Mouse (Mus musculus) MEL (cell line): ENCODE results near the gene Saa3. TPM values are rescaled to one million over a fixed set of nuclear protein-coding genes. Genes with fewer than 3 reads are reported as not detected.

Experiments
- DNase-seq: peaks from one replicate; pipeline ENCODE4 v3.0.0; 2011; ENCODE audit warnings: low read depth, low spot score
- H3K27ac ChIP-seq: 2 replicates; pipeline ENCODE4 v1.5.1; 2012; ENCODE audit warnings: low read depth, mild to moderate bottlenecking, control low read depth, low read length, moderate library complexity; ENCODE audit not compliant: control insufficient read depth
- H3K27me3 ChIP-seq, 2 experiments: fragments of 150-350 bp in 1 of 2; sonication (generic) in 1 of 2; 2 replicates each; pipeline ENCODE4 v1.6.1; 2012; ENCODE audit warnings: low read length in 2 of 2, mild to moderate bottlenecking in 2 of 2, improper control_type of control experiment in 1 of 2, moderate library complexity in 1 of 2; ENCODE audit not compliant: insufficient read depth in 2 of 2, control insufficient read depth in 1 of 2
- H3K36me3 ChIP-seq, 2 experiments: 2 replicates each; pipeline ENCODE4 v1.6.1; 2012 to 2014; ENCODE audit warnings: low read length in 2 of 2, improper control_type of control experiment in 1 of 2, inconsistent platforms in 1 of 2, mild to moderate bottlenecking in 1 of 2; ENCODE audit not compliant: insufficient read depth in 2 of 2, control insufficient read depth in 1 of 2
- H3K4me1 ChIP-seq, 2 experiments: fragments of 150-350 bp in 1 of 2; sonication (generic) in 1 of 2; 2 replicates each; pipeline ENCODE4 v1.6.1; 2012; ENCODE audit warnings: low read length in 2 of 2, improper control_type of control experiment in 1 of 2, mild to moderate bottlenecking in 1 of 2; ENCODE audit not compliant: insufficient read depth in 2 of 2, control insufficient read depth in 1 of 2
- H3K4me3 ChIP-seq, 2 experiments: fragments of 150-350 bp in 1 of 2; sonication (generic) in 1 of 2; 2 replicates each; pipeline ENCODE4 v1.5.1; 2012; ENCODE audit warnings: low read depth in 2 of 2, low read length in 2 of 2, mild to moderate bottlenecking in 2 of 2, moderate library complexity in 2 of 2, control low read depth in 1 of 2, improper control_type of control experiment in 1 of 2; ENCODE audit not compliant: control insufficient read depth in 1 of 2, insufficient read depth in 1 of 2
- H3K79me2 ChIP-seq: 2 replicates; pipeline ENCODE4 v1.6.1; 2012; ENCODE audit warnings: mild to moderate bottlenecking, low read length, moderate library complexity; ENCODE audit not compliant: control insufficient read depth, poor library complexity, insufficient read depth
- H3K9ac ChIP-seq: 2 replicates; pipeline ENCODE4 v1.6.1; 2012; ENCODE audit warnings: low read depth, mild to moderate bottlenecking, control low read depth, low read length, moderate library complexity; ENCODE audit not compliant: control insufficient read depth, poor library complexity, severe bottlenecking
- H3K9me3 ChIP-seq: fragments of 150-350 bp; sonication (generic); replicated peaks from 2 replicates; pipeline ENCODE4 v1.6.1; 2012; ENCODE audit warnings: mild to moderate bottlenecking, low read length, improper control_type of control experiment, moderate library complexity; ENCODE audit not compliant: insufficient read depth
- BHLHE40 ChIP-seq: IDR thresholded peaks from 2 replicates; pipeline ENCODE4 v1.6.1; 2012; ENCODE audit warnings: low read depth, mild to moderate bottlenecking, inconsistent platforms, low read length, improper control_type of control experiment, borderline replicate concordance
- CHD1 ChIP-seq: IDR thresholded peaks from 2 replicates; pipeline ENCODE4 v1.6.1; 2012; ENCODE audit warnings: low read depth, mild to moderate bottlenecking, inconsistent platforms, low read length, improper control_type of control experiment
- CTCF ChIP-seq, 3 experiments: IDR thresholded peaks in 2 of 3; conservative IDR thresholded peaks in 1 of 3; 2 replicates each; pipeline ENCODE4 v1.5.1; 2011 to 2012; ENCODE audit warnings: low read length in 3 of 3, low read depth in 2 of 3, mild to moderate bottlenecking in 2 of 3, improper control_type of control experiment in 1 of 3, inconsistent platforms in 1 of 3, mixed read lengths in 1 of 3, moderate library complexity in 1 of 3; ENCODE audit not compliant: control insufficient read depth in 1 of 3, insufficient read depth in 1 of 3, poor library complexity in 1 of 3, severe bottlenecking in 1 of 3
- E2F4 ChIP-seq: IDR thresholded peaks from 2 replicates; pipeline ENCODE4 v1.6.1; 2011; ENCODE audit warnings: low read depth, low read length, improper control_type of control experiment, borderline replicate concordance
- ELF1 ChIP-seq: IDR thresholded peaks from 2 replicates; pipeline ENCODE4 v1.6.1; 2014; ENCODE audit warnings: low read depth, mild to moderate bottlenecking, inconsistent platforms, low read length, improper control_type of control experiment, moderate library complexity
- EP300 ChIP-seq, 2 experiments: IDR thresholded peaks; 2 replicates each; pipeline ENCODE4 v1.6.1; 2011; ENCODE audit warnings: improper control_type of control experiment in 2 of 2, low read length in 2 of 2, low read depth in 1 of 2, mild to moderate bottlenecking in 1 of 2
- ETS1 ChIP-seq: IDR thresholded peaks from 2 replicates; pipeline ENCODE4 v1.6.1; 2012; ENCODE audit warnings: low read depth, mild to moderate bottlenecking, inconsistent platforms, low read length, improper control_type of control experiment, moderate library complexity
- GABPA ChIP-seq: IDR thresholded peaks from 2 replicates; pipeline ENCODE4 v1.6.1; 2012; ENCODE audit warnings: low read depth, mild to moderate bottlenecking, inconsistent platforms, low read length, improper control_type of control experiment, moderate library complexity
- GATA1 ChIP-seq: IDR thresholded peaks from 2 replicates; pipeline ENCODE4 v1.6.1; 2011; ENCODE audit warnings: low read depth, low read length, improper control_type of control experiment
- HCFC1 ChIP-seq: IDR thresholded peaks from 2 replicates; pipeline ENCODE4 v1.6.1; 2012; ENCODE audit warnings: low read depth, mild to moderate bottlenecking, inconsistent platforms, low read length, improper control_type of control experiment, moderate library complexity
- JUND ChIP-seq: IDR thresholded peaks from 2 replicates; pipeline ENCODE4 v1.6.1; 2011; ENCODE audit warnings: low read depth, mild to moderate bottlenecking, improper control_type of control experiment, low read length
- KAT2A ChIP-seq: conservative IDR thresholded peaks from 2 replicates; pipeline ENCODE4 v1.6.1; 2012; ENCODE audit warnings: low read depth, low read length, improper control_type of control experiment, inconsistent platforms
- MAFK ChIP-seq: IDR thresholded peaks from 2 replicates; pipeline ENCODE4 v1.6.1; 2011; ENCODE audit warnings: low read depth, mild to moderate bottlenecking, low read length, improper control_type of control experiment, borderline replicate concordance
- MAX ChIP-seq: IDR thresholded peaks from 2 replicates; pipeline ENCODE4 v1.6.1; 2011; ENCODE audit warnings: low read length, improper control_type of control experiment
- MAZ ChIP-seq: IDR thresholded peaks from 2 replicates; pipeline ENCODE4 v1.6.1; 2012; ENCODE audit warnings: low read depth, mild to moderate bottlenecking, inconsistent platforms, low read length, improper control_type of control experiment
- MEF2A ChIP-seq: IDR thresholded peaks from 2 replicates; pipeline ENCODE4 v1.6.1; 2014; ENCODE audit warnings: low read depth, mild to moderate bottlenecking, inconsistent platforms, low read length, improper control_type of control experiment; ENCODE audit not compliant: poor library complexity, insufficient replicate concordance, severe bottlenecking; ENCODE audit errors: extremely low read depth
- MXI1 ChIP-seq: IDR thresholded peaks from 2 replicates; pipeline ENCODE4 v1.6.1; 2011; ENCODE audit warnings: mild to moderate bottlenecking, low read depth, low read length, improper control_type of control experiment
- MYB ChIP-seq: IDR thresholded peaks from 2 replicates; pipeline ENCODE4 v1.6.1; 2011; ENCODE audit warnings: mild to moderate bottlenecking, low read depth, low read length, improper control_type of control experiment
- MYC ChIP-seq: IDR thresholded peaks from 2 replicates; pipeline ENCODE4 v1.6.1; 2011; ENCODE audit warnings: low read depth, mild to moderate bottlenecking, low read length, improper control_type of control experiment, moderate library complexity
- NRF1 ChIP-seq: IDR thresholded peaks from 2 replicates; pipeline ENCODE4 v1.6.1; 2014; ENCODE audit warnings: low read depth, mild to moderate bottlenecking, inconsistent platforms, low read length, improper control_type of control experiment, moderate library complexity; ENCODE audit not compliant: poor library complexity, insufficient read depth, severe bottlenecking
- POLR2A ChIP-seq, 2 experiments: IDR thresholded peaks; 2 replicates each; pipeline ENCODE4 v1.6.1; 2011 to 2012; ENCODE audit warnings: low read length in 2 of 2, mild to moderate bottlenecking in 2 of 2, control low read depth in 1 of 2, improper control_type of control experiment in 1 of 2, low read depth in 1 of 2, moderate library complexity in 1 of 2; ENCODE audit not compliant: control insufficient read depth in 1 of 2, insufficient read depth in 1 of 2, poor library complexity in 1 of 2
- POLR2AphosphoS2 ChIP-seq: IDR thresholded peaks from 2 replicates; pipeline ENCODE4 v1.6.1; 2011; ENCODE audit warnings: low read length, improper control_type of control experiment
- POLR2AphosphoS5 ChIP-seq: IDR thresholded peaks from 2 replicates; pipeline ENCODE4 v1.6.1; 2012; ENCODE audit warnings: low read depth, borderline replicate concordance, mild to moderate bottlenecking, inconsistent platforms, low read length, moderate library complexity, mixed read lengths
- RAD21 ChIP-seq: IDR thresholded peaks from 2 replicates; pipeline ENCODE4 v1.6.1; 2011; ENCODE audit warnings: mild to moderate bottlenecking, low read depth, low read length, improper control_type of control experiment
- RCOR1 ChIP-seq: IDR thresholded peaks from 2 replicates; pipeline ENCODE4 v1.6.1; 2012; ENCODE audit warnings: low read depth, mild to moderate bottlenecking, inconsistent platforms, low read length, improper control_type of control experiment
- SIN3A ChIP-seq: IDR thresholded peaks from 2 replicates; pipeline ENCODE4 v1.6.1; 2012; ENCODE audit warnings: low read length, improper control_type of control experiment, inconsistent platforms
- SMC3 ChIP-seq: IDR thresholded peaks from 2 replicates; pipeline ENCODE4 v1.6.1; 2011; ENCODE audit warnings: low read depth, low read length, improper control_type of control experiment
- TAL1 ChIP-seq: IDR thresholded peaks from 2 replicates; pipeline ENCODE4 v1.6.1; 2012; ENCODE audit warnings: mild to moderate bottlenecking, inconsistent platforms, low read length, moderate library complexity, mixed read lengths
- TBP ChIP-seq: IDR thresholded peaks from 2 replicates; pipeline ENCODE4 v1.8.0; 2011; ENCODE audit warnings: low read depth, low read length, improper control_type of control experiment
- TCF12 ChIP-seq: IDR thresholded peaks from 2 replicates; pipeline ENCODE4 v1.6.1; 2014; ENCODE audit warnings: low read depth, mild to moderate bottlenecking, inconsistent platforms, low read length, improper control_type of control experiment, moderate library complexity
- UBTF ChIP-seq: IDR thresholded peaks from 2 replicates; pipeline ENCODE4 v1.6.1; 2012; ENCODE audit warnings: low read depth, mild to moderate bottlenecking, inconsistent platforms, low read length, improper control_type of control experiment, moderate library complexity, borderline replicate concordance; ENCODE audit not compliant: insufficient read depth
- USF1 ChIP-seq: IDR thresholded peaks from 2 replicates; pipeline ENCODE4 v1.6.1; 2014; ENCODE audit warnings: low read depth, mild to moderate bottlenecking, inconsistent platforms, low read length, improper control_type of control experiment, moderate library complexity
- USF2 ChIP-seq, 2 experiments: IDR thresholded peaks; 2 replicates each; pipeline ENCODE4 v1.6.1; 2011 to 2012; ENCODE audit warnings: improper control_type of control experiment in 2 of 2, low read length in 2 of 2, borderline replicate concordance in 1 of 2, inconsistent platforms in 1 of 2, low read depth in 1 of 2, mild to moderate bottlenecking in 1 of 2; ENCODE audit not compliant: insufficient read depth in 1 of 2
- ZC3H11A ChIP-seq: IDR thresholded peaks from 2 replicates; pipeline ENCODE4 v1.6.1; 2012; ENCODE audit warnings: low read depth, mild to moderate bottlenecking, inconsistent platforms, low read length, improper control_type of control experiment
- ZKSCAN1 ChIP-seq: IDR thresholded peaks from 2 replicates; pipeline ENCODE4 v1.6.1; 2012; ENCODE audit warnings: low read depth, mild to moderate bottlenecking, inconsistent platforms, low read length, improper control_type of control experiment, moderate library complexity
- ZMIZ1 ChIP-seq: IDR thresholded peaks from 2 replicates; pipeline ENCODE4 v1.6.1; 2012; ENCODE audit warnings: low read depth, mild to moderate bottlenecking, inconsistent platforms, low read length, improper control_type of control experiment, moderate library complexity
- ZNF384 ChIP-seq: IDR thresholded peaks from 2 replicates; pipeline ENCODE4 v1.6.1; 2012; ENCODE audit warnings: low read depth, mild to moderate bottlenecking, inconsistent platforms, low read length, improper control_type of control experiment
- polyA plus RNA-seq, 2 experiments: library from polyadenylated mRNA; stranded (reverse) in 1 of 2; unstranded in 1 of 2; fragments of >175 nt in 1 of 2; fragments of >200 nt in 1 of 2; gene quantifications; 2 replicates each; pipeline versions ENCODE4 v1.2.1 to v1.2.4; 2012; ENCODE audit warnings: low replicate concordance in 2 of 2, low read depth in 1 of 2; ENCODE audit not compliant: insufficient read length in 2 of 2, insufficient read depth in 1 of 2, missing spikeins in 1 of 2
- total RNA-seq: library from RNA; depleted of rRNA; stranded (reverse); fragments of 300-350 nt; gene quantifications from 2 replicates; pipeline ENCODE4 v1.2.3, GENCODE M21; 2012

Saa3 gene
- total and polyA plus RNA-seq, 3 experiments, result 1.3 to 1.7 TPM; not detected in 1

GRCm38 (mm10) chr7:46665236-46665635 lies 50.3 kb downstream of the Saa3 start:
- H3K79me2 ChIP-seq, result no peaks in the 10 kb centered on the region
- no peak overlapping the region for H3K4me3 ChIP-seq
- no peaks in the 10 kb centered on the region for H3K27me3 ChIP-seq
- H3K9me3 ChIP-seq, result no peaks in the 10 kb centered on the region
- TF ChIP-seq TCF12 (no peak), CTCF (IDR thresholded peaks at IDR 0.05 in 2 of 3, conservative IDR thresholded peaks at IDR 0.05 in 1 of 3; ENCODE audit: control insufficient read depth in 1 of 3, insufficient read depth in 1 of 3, low read depth in 2 of 3, low read length in 3 of 3, poor library complexity in 1 of 3, severe bottlenecking in 1 of 3) (peak; percentile 82 to 93 (median 87)), TAL1 (no peak), POLR2AphosphoS2 (no peak), ZC3H11A (0 out of 2 replicates have a peak, but pooled peaks have one; percentile 28), JUND (no peak), ZMIZ1 (no peak), POLR2AphosphoS5 (no peak), GABPA (no peak), ZKSCAN1 (no peak), MAFK (no peak), UBTF (no peak), MYB (no peak), CHD1 (no peak), NRF1 (no peak), USF2 (IDR thresholded peaks at IDR 0.05; ENCODE audit: borderline replicate concordance in 1 of 2, insufficient read depth in 1 of 2, low read depth in 1 of 2, low read length in 2 of 2) (no peak), RCOR1 (no peak), HCFC1 (no peak), USF1 (no peak), ZNF384 (no peak), SIN3A (no peak), KAT2A (no peak), MXI1 (peak; percentile 71), POLR2A (IDR thresholded peaks at IDR 0.05; ENCODE audit: control insufficient read depth in 1 of 2, insufficient read depth in 1 of 2, low read depth in 1 of 2, low read length in 2 of 2, poor library complexity in 1 of 2) (no peak), SMC3 (peak; percentile 78), ETS1 (no peak), MAZ (no peak), MAX (peak; percentile 81), MEF2A (no peak), BHLHE40 (no peak), MYC (peak; percentile 92), EP300 (IDR thresholded peaks at IDR 0.05; ENCODE audit: low read depth in 1 of 2, low read length in 2 of 2) (no peak), RAD21 (peak; percentile 45), TBP (no peak), E2F4 (no peak), ELF1 (no peak), GATA1 (no peak)
- no peak overlapping the region for H3K27ac ChIP-seq
- no peak overlapping the region for H3K9ac ChIP-seq
- peaks cover 0 to 6% of the 10 kb centered on the region in 2 experiments; a peak in 1 of 4 replicates for H3K4me1 ChIP-seq
- peak; percentile 62 for DNase-seq
- H3K36me3 ChIP-seq, result no peaks in the 10 kb centered on the region
